Mouse (Mus musculus) limb, embryonic 13.5 days (tissue): ENCODE results near the gene Tdg. TPM values are rescaled to one million over a fixed set of nuclear protein-coding genes. Genes with fewer than 3 reads are reported as not detected.

Experiments
- ATAC-seq: fragments of 200-750 bp; cut with Nextera tagmentation; 2 replicates; pipeline ENCODE4 v1.8.0; 2017; ENCODE audit warnings: low read depth, moderate number of reproducible peaks, moderate TSS enrichment; ENCODE audit not compliant: low FRiP score
- H3K27ac ChIP-seq: fragments of 300-500 bp; sonication (generic); 2 replicates; pipeline ENCODE4 v1.5.1; 2015; ENCODE audit warnings: inconsistent platforms, mild to moderate bottlenecking, moderate library complexity
- H3K27me3 ChIP-seq: fragments of 300-500 bp; sonication (generic); 2 replicates; pipeline ENCODE4 v1.6.1; 2015; ENCODE audit warnings: mild to moderate bottlenecking, inconsistent platforms
- H3K36me3 ChIP-seq: fragments of 300-500 bp; sonication (generic); 2 replicates; pipeline ENCODE4 v1.6.1; 2015; ENCODE audit warnings: inconsistent platforms, mild to moderate bottlenecking, moderate library complexity
- H3K4me1 ChIP-seq: fragments of 300-500 bp; sonication (generic); 2 replicates; pipeline ENCODE4 v1.6.1; 2015; ENCODE audit warnings: inconsistent platforms
- H3K4me2 ChIP-seq: fragments of 300-500 bp; sonication (generic); replicated peaks from 2 replicates; pipeline ENCODE4 v1.6.1; 2015; ENCODE audit warnings: inconsistent platforms, mild to moderate bottlenecking, moderate library complexity
- H3K4me3 ChIP-seq: fragments of 300-500 bp; sonication (generic); 2 replicates; pipeline ENCODE4 v1.5.1; 2015; ENCODE audit warnings: moderate library complexity, mild to moderate bottlenecking, inconsistent platforms
- H3K9ac ChIP-seq: fragments of 300-500 bp; sonication (generic); 2 replicates; pipeline ENCODE4 v1.6.1; 2015; ENCODE audit warnings: mild to moderate bottlenecking, inconsistent platforms
- H3K9me3 ChIP-seq: fragments of 300-500 bp; sonication (generic); 2 replicates; pipeline ENCODE4 v1.6.1; 2016; ENCODE audit warnings: inconsistent platforms
- WGBS: fragments of 180-500 bp; shearing (Covaris S2); methylation state at CpG from one replicate; pipeline ENCODE4 v1.1.7; 2015; 5-methylcytosine and 5-hydroxymethylcytosine counted together
- polyA plus RNA-seq: library from polyadenylated mRNA; unstranded; fragments of >200 nt; fragmentation: Nextera tagmentation; extraction: Ambion mirVana; gene quantifications from 2 replicates; pipeline ENCODE4 v1.2.1, GENCODE M21; 2015

The Tdg gene
- polyA plus RNA-seq, 1 experiment from 2014 or later: 156 TPM

- Histone ChIP-seq H3K4me1 (peaks cover 4% of the 10 kb centered on the region), H3K9me3 (no peaks in the 10 kb centered on the region), H3K4me2 (peak overlapping the region; percentile 51), H3K4me3 (0 out of 2 replicates have a peak overlapping the region, but pooled peaks have one; percentile 12), H3K9ac (peak overlapping the region; percentile 36; the same call in 1 of the 2 replicates), H3K27me3 (no peaks in the 10 kb centered on the region), H3K36me3 (0 out of 2 replicates have a peak, but pooled peaks cover 2% of the 10 kb centered on the region), H3K27ac (no peak overlapping the region)
- WGBS: 23% methylated on average over 22 of the region's 22 CpGs
- ATAC-seq: peak; percentile 85
These were observed 37.0 kb downstream of the Tdg start for GRCm38 (mm10) chr10:82666436-82667234.

- no peak overlapping the region for H3K4me2 ChIP-seq
- H3K4me1 ChIP-seq: peaks cover 4% of the 10 kb centered on the region
- ATAC-seq: no peak
- no peaks in the 10 kb centered on the region for H3K36me3 ChIP-seq
- H3K27me3 ChIP-seq: no peaks in the 10 kb centered on the region
- no peak overlapping the region for H3K27ac ChIP-seq
- no peak overlapping the region for H3K9ac ChIP-seq
- no peaks in the 10 kb centered on the region for H3K9me3 ChIP-seq
- WGBS: 74% methylated on average over 6 of the region's 6 CpGs
- H3K4me3 ChIP-seq: no peak overlapping the region
These were observed 40.6 kb downstream of the Tdg start for GRCm38 (mm10) chr10:82670205-82670604.

GRCm38 (mm10) chr10:82676949-82677348, 47.3 kb downstream of the Tdg start:
- Histone ChIP-seq H3K27me3 (no peaks in the 10 kb centered on the region), H3K27ac (no peak overlapping the region), H3K4me1 (no peaks in the 10 kb centered on the region), H3K36me3 (no peaks in the 10 kb centered on the region), H3K9ac (no peak overlapping the region), H3K4me2 (no peak overlapping the region), H3K4me3 (no peak overlapping the region), H3K9me3 (no peaks in the 10 kb centered on the region)
- no peak for ATAC-seq
- WGBS: 80% methylated on average over 6 of the region's 6 CpGs

- Histone ChIP-seq H3K4me1 (no peaks in the 10 kb centered on the region), H3K4me2 (no peak overlapping the region), H3K36me3 (no peaks in the 10 kb centered on the region), H3K4me3 (no peak overlapping the region), H3K27ac (no peak overlapping the region), H3K9me3 (no peaks in the 10 kb centered on the region), H3K9ac (no peak overlapping the region), H3K27me3 (no peaks in the 10 kb centered on the region)
- WGBS: 90% methylated on average over 5 of the region's 5 CpGs
- no peak for ATAC-seq
These were observed 51.1 kb downstream of the Tdg start for GRCm38 (mm10) chr10:82680769-82681168.

GRCm38 (mm10) chr10:82681639-82682038, 52.0 kb downstream of the Tdg start:
- no peaks in the 10 kb centered on the region for H3K9me3 ChIP-seq
- H3K4me1 ChIP-seq: no peaks in the 10 kb centered on the region
- H3K4me2 ChIP-seq: no peak overlapping the region
- no peak overlapping the region for H3K9ac ChIP-seq
- no peak overlapping the region for H3K4me3 ChIP-seq
- H3K27ac ChIP-seq: no peak overlapping the region
- 84% methylated on average over 7 of the region's 7 CpGs for WGBS
- ATAC-seq: no peak
- no peaks in the 10 kb centered on the region for H3K36me3 ChIP-seq
- no peaks in the 10 kb centered on the region for H3K27me3 ChIP-seq

GRCm38 (mm10) chr10:82685440-82685839, 55.8 kb downstream of the Tdg start:
- Histone ChIP-seq H3K4me1 (peaks cover 11% of the 10 kb centered on the region), H3K4me3 (no peak overlapping the region), H3K9ac (no peak overlapping the region), H3K4me2 (no peak overlapping the region), H3K27ac (no peak overlapping the region), H3K9me3 (no peaks in the 10 kb centered on the region), H3K27me3 (no peaks in the 10 kb centered on the region), H3K36me3 (no peaks in the 10 kb centered on the region)
- ATAC-seq: no peak
- WGBS: 63% methylated on average over 2 of the region's 2 CpGs

GRCm38 (mm10) chr10:82689681-82690211, 60.1 kb downstream of the Tdg start:
- peaks cover 22% of the 10 kb centered on the region for H3K4me1 ChIP-seq
- no peaks in the 10 kb centered on the region for H3K27me3 ChIP-seq
- peak overlapping the region; percentile 88 for H3K27ac ChIP-seq
- peak overlapping the region; percentile 58 for H3K9ac ChIP-seq
- no peaks in the 10 kb centered on the region for H3K9me3 ChIP-seq
- H3K36me3 ChIP-seq: no peaks in the 10 kb centered on the region
- peak; percentile 64 for ATAC-seq
- H3K4me3 ChIP-seq: peak overlapping the region; percentile 42
- peak overlapping the region; percentile 60 for H3K4me2 ChIP-seq
- 51% methylated on average over 7 of the region's 7 CpGs for WGBS

- under 1% methylated on average over 14 of the region's 14 CpGs for WGBS
These were observed 60.9 kb downstream of the Tdg start, which contains the start of gene Glt8d2 for GRCm38 (mm10) chr10:82690494-82690893. TSS of gene Glt8d2 (minus strand) at chr10:82690650.

GRCm38 (mm10) chr10:82695956-82696355, 66.3 kb downstream of the Tdg start, which contains the start of gene Hcfc2:
TSS of gene Hcfc2 (plus strand) at chr10:82696160.
- no peaks in the 10 kb centered on the region for H3K36me3 ChIP-seq
- H3K9ac ChIP-seq: no peak within 1 kb of the TSS
- WGBS: 87% methylated on average over 5 of the region's 5 CpGs
- no peaks in the 10 kb centered on the region for H3K27me3 ChIP-seq
- H3K9me3 ChIP-seq: no peaks in the 10 kb centered on the region
- peaks cover 23% of the 10 kb centered on the region for H3K4me1 ChIP-seq
- no peak for ATAC-seq
- no peak within 1 kb of the TSS for H3K4me3 ChIP-seq
- no peak within 1 kb of the TSS for H3K27ac ChIP-seq
- no peak within 1 kb of the TSS for H3K4me2 ChIP-seq

More at GRCm38 (mm10) chr10:82690494-82690893, 60.9 kb downstream of the Tdg start, which contains the start of gene Glt8d2:
- Histone ChIP-seq H3K4me2 (peak within 1 kb of the TSS; percentile 60), H3K27ac (peak within 1 kb of the TSS; percentile 88), H3K4me1 (peaks cover 22% of the 10 kb centered on the region), H3K27me3 (no peaks in the 10 kb centered on the region), H3K9ac (peak within 1 kb of the TSS; percentile 58), H3K4me3 (peak within 1 kb of the TSS; percentile 42), H3K9me3 (no peaks in the 10 kb centered on the region), H3K36me3 (no peaks in the 10 kb centered on the region)
- peak; percentile 98 for ATAC-seq

GRCm38 (mm10) chr10:82696453-82697079, 66.9 kb downstream of the Tdg start:
- Histone ChIP-seq H3K9me3 (no peaks in the 10 kb centered on the region), H3K27ac (no peak overlapping the region), H3K27me3 (no peaks in the 10 kb centered on the region), H3K4me3 (no peak overlapping the region), H3K9ac (no peak overlapping the region), H3K4me2 (no peak overlapping the region), H3K4me1 (peaks cover 17% of the 10 kb centered on the region), H3K36me3 (peaks cover 4% of the 10 kb centered on the region)
- 64% methylated on average over 4 of the region's 4 CpGs for whole genome bisulfite sequencing
- ATAC-seq: no peak

GRCm38 (mm10) chr10:82697305-82697898, 67.8 kb downstream of the Tdg start:
- ATAC-seq: no peak

More at GRCm38 (mm10) chr10:82697305-82697898, 67.8 kb downstream of the Tdg start:
- no peaks in the 10 kb centered on the region for H3K27me3 ChIP-seq
- H3K4me3 ChIP-seq: no peak overlapping the region
- no peaks in the 10 kb centered on the region for H3K9me3 ChIP-seq
- H3K4me2 ChIP-seq: no peak overlapping the region
- H3K9ac ChIP-seq: no peak overlapping the region
- H3K36me3 ChIP-seq: peaks cover 10% of the 10 kb centered on the region
- peaks cover 16% of the 10 kb centered on the region for H3K4me1 ChIP-seq
- no peak overlapping the region for H3K27ac ChIP-seq
- 83% methylated on average over 3 of the region's 3 CpGs for WGBS
